Mouse (Mus musculus) liver, embryonic 11.5 days (tissue): ENCODE data around the gene Tmem210. TPM values are rescaled to one million over a fixed set of nuclear protein-coding genes. Genes with fewer than 3 reads are reported as not detected.

Source experiments
- ATAC-seq: fragments of 200-750 bp; cut with Nextera tagmentation; replicated peaks from 2 replicates; pipeline ENCODE4 v1.8.0; 2017; ENCODE audit warnings: moderate number of reproducible peaks, mild to moderate bottlenecking, moderate TSS enrichment, moderate library complexity; ENCODE audit not compliant: low FRiP score
- DNase-seq: peaks from one replicate; pipeline ENCODE4 v3.0.0-alpha.2; 2017; ENCODE audit warnings: low spot score
- H3K27ac ChIP-seq: fragments of 300-500 bp; sonication (generic); 2 replicates; pipeline ENCODE4 v1.5.1; 2014; ENCODE audit warnings: mild to moderate bottlenecking, low read depth, low read length, control low read depth
- H3K27me3 ChIP-seq: fragments of 300-500 bp; sonication (generic); replicated peaks from 2 replicates; pipeline ENCODE4 v1.6.1; 2014; ENCODE audit warnings: low read length, mixed read lengths; ENCODE audit not compliant: control insufficient read depth, insufficient read depth
- H3K36me3 ChIP-seq: fragments of 300-500 bp; sonication (generic); 2 replicates; pipeline ENCODE4 v1.6.1; 2014; ENCODE audit warnings: mild to moderate bottlenecking, low read length, moderate library complexity, mixed read lengths; ENCODE audit not compliant: control insufficient read depth, insufficient read depth
- H3K4me1 ChIP-seq: fragments of 300-500 bp; sonication (generic); replicated peaks from 2 replicates; pipeline ENCODE4 v1.6.1; 2014; ENCODE audit warnings: low read length, mixed read lengths; ENCODE audit not compliant: control insufficient read depth, insufficient read depth
- H3K4me2 ChIP-seq: fragments of 300-500 bp; sonication (generic); 2 replicates; pipeline ENCODE4 v1.6.1; 2014; ENCODE audit warnings: mild to moderate bottlenecking, control low read depth, moderate library complexity
- H3K4me3 ChIP-seq: fragments of 300-500 bp; sonication (generic); 2 replicates; pipeline ENCODE4 v1.5.1; 2014; ENCODE audit warnings: low read depth, low read length, control low read depth
- H3K9ac ChIP-seq: fragments of 300-500 bp; sonication (generic); 2 replicates; pipeline ENCODE4 v1.6.1; 2014; ENCODE audit warnings: low read depth, low read length, control low read depth
- H3K9me3 ChIP-seq: fragments of 300-500 bp; sonication (generic); 2 replicates; pipeline ENCODE4 v1.6.1; 2016; ENCODE audit warnings: low read length, inconsistent platforms, mixed read lengths; ENCODE audit not compliant: control insufficient read depth
- WGBS: fragments of 180-500 bp; shearing (Covaris S2); extraction: QIAGEN DNeasy Blood & Tissue Kit; methylation state at CpG from one replicate; pipeline ENCODE4 v1.1.7; 2014; 5-methylcytosine and 5-hydroxymethylcytosine counted together
- polyA plus RNA-seq: library from polyadenylated mRNA; unstranded; fragments of >200 nt; fragmentation: Nextera tagmentation; extraction: Ambion mirVana; gene quantifications from 2 replicates; pipeline ENCODE4 v1.2.1, GENCODE M21; 2014

Gene Tmem210
- polyA plus RNA-seq, 1 experiment from 2014 or later: not detected

- 91% methylated on average over 6 of the region's 6 CpGs for WGBS
- ATAC-seq (no peak), DNase-seq (no peak)
- Histone ChIP-seq H3K27ac (no peak overlapping the region), H3K27me3 (no peaks in the 10 kb centered on the region), H3K4me3 (no peak overlapping the region), H3K36me3 (peaks cover 35% of the 10 kb centered on the region), H3K9me3 (no peaks in the 10 kb centered on the region), H3K4me1 (peaks cover 6% of the 10 kb centered on the region), H3K4me2 (no peak overlapping the region), H3K9ac (no peak overlapping the region)
Observed at GRCm38 (mm10) chr2:25338303-25338702, 50.4 kb downstream of the Tmem210 start.

Other genes starting within 250 kb of the Tmem210 start
- gene Nsmf, start 233.8 kb upstream of the Tmem210 start, polyA plus RNA-seq: 29.0 and 32.6 TPM in 2 replicates
- gene Entpd8, start 207.8 kb upstream of the Tmem210 start, polyA plus RNA-seq: 0.90 and 1.7 TPM in 2 replicates
- 0.69 and 1.0 TPM in 2 replicates for gene Noxa1, start 193.0 kb upstream of the Tmem210 start, polyA plus RNA-seq
- 6.5 and 7.6 TPM in 2 replicates for gene Nrarp, start 107.4 kb upstream of the Tmem210 start, polyA plus RNA-seq
- gene Tor4a, start 91.3 kb upstream of the Tmem210 start, polyA plus RNA-seq: 12.1 and 13.1 TPM in 2 replicates
- 85.3 and 86.3 TPM in 2 replicates for gene Nelfb, start 76.7 kb upstream of the Tmem210 start, polyA plus RNA-seq
- 0.29 TPM in 1 of 2 replicates, not detected in the other for gene Stpg3, start 73.5 kb upstream of the Tmem210 start, polyA plus RNA-seq
- gene Fam166a, start 69.4 kb upstream of the Tmem210 start, polyA plus RNA-seq: 0.45 TPM in 2 replicates
- 823 and 870 TPM in 2 replicates for gene Tubb4b, start 63.4 kb upstream of the Tmem210 start, polyA plus RNA-seq
- gene Slc34a3, start 53.8 kb upstream of the Tmem210 start, polyA plus RNA-seq: 0.07 TPM in 1 of 2 replicates, not detected in the other
- 0.10 and 0.21 TPM in 2 replicates for gene Rnf224, start 51.4 kb upstream of the Tmem210 start, polyA plus RNA-seq
- gene Rnf208, start 45.9 kb upstream of the Tmem210 start, polyA plus RNA-seq: 7.7 and 8.1 TPM in 2 replicates
- not detected in 2 replicates for gene Cysrt1, start 45.7 kb upstream of the Tmem210 start, polyA plus RNA-seq
- gene AL732309.1, start 41.3 kb upstream of the Tmem210 start, polyA plus RNA-seq: 6.3 and 6.8 TPM in 2 replicates
- gene Tmem203, start 32.7 kb upstream of the Tmem210 start, polyA plus RNA-seq: 14.4 and 15.2 TPM in 2 replicates
- 9.6 and 10.3 TPM in 2 replicates for gene Tprn, start 25.5 kb upstream of the Tmem210 start, polyA plus RNA-seq
- 233 and 237 TPM in 2 replicates for gene Ssna1, start 15.7 kb upstream of the Tmem210 start, polyA plus RNA-seq
- gene Anapc2, start 15.7 kb upstream of the Tmem210 start, polyA plus RNA-seq: 74.7 and 77.6 TPM in 2 replicates
- not detected in 2 replicates for gene Lrrc26, start 1.8 kb downstream of the Tmem210 start, polyA plus RNA-seq
- gene Grin1, start 31.0 kb downstream of the Tmem210 start, polyA plus RNA-seq: 1.0 and 1.6 TPM in 2 replicates
- 48.3 and 62.9 TPM in 2 replicates for gene Man1b1, start 44.2 kb downstream of the Tmem210 start, polyA plus RNA-seq
- gene Dpp7, start 68.2 kb downstream of the Tmem210 start, polyA plus RNA-seq: 17.4 and 18.3 TPM in 2 replicates
- 15.6 and 17.8 TPM in 2 replicates for gene Uap1l1, start 77.5 kb downstream of the Tmem210 start, polyA plus RNA-seq
- gene Sapcd2, start 84.2 kb downstream of the Tmem210 start, polyA plus RNA-seq: 45.3 and 51.0 TPM in 2 replicates
- gene Entpd2, start 107.7 kb downstream of the Tmem210 start, polyA plus RNA-seq: 0.25 and 0.45 TPM in 2 replicates
- 7.0 and 8.1 TPM in 2 replicates for gene Npdc1, start 111.2 kb downstream of the Tmem210 start, polyA plus RNA-seq
- gene Fut7, start 135.1 kb downstream of the Tmem210 start, polyA plus RNA-seq: 0.09 TPM in 1 of 2 replicates, not detected in the other
- 3.9 and 4.5 TPM in 2 replicates for gene Abca2, start 140.6 kb downstream of the Tmem210 start, polyA plus RNA-seq
- gene Clic3, start 168.7 kb downstream of the Tmem210 start, polyA plus RNA-seq: 0.21 TPM in 1 of 2 replicates, not detected in the other
- 9.2 and 14.3 TPM in 2 replicates for gene Paxx, start 172.9 kb downstream of the Tmem210 start, polyA plus RNA-seq
- not detected in 2 replicates for gene Ptgds, start 181.9 kb downstream of the Tmem210 start, polyA plus RNA-seq
- gene Lcn12, start 205.8 kb downstream of the Tmem210 start, polyA plus RNA-seq: not detected in 2 replicates
- 63.3 and 63.6 TPM in 2 replicates for gene Fbxw5, start 212.6 kb downstream of the Tmem210 start, polyA plus RNA-seq
- 14.9 and 16.8 TPM in 2 replicates for gene C8g, start 213.6 kb downstream of the Tmem210 start, polyA plus RNA-seq